Mouse (Mus musculus) yolk sac, embryonic 10.5 days (tissue): ENCODE measurements around the gene Ubtd2.
A peak's percentile ranks its signal among the peaks of the same experiment; 100 is the strongest.
"Not testable (repeated sequence)": the region's sequence is repeated elsewhere in the genome, so short reads cannot be mapped to it uniquely, and the experiment has no call there.

Source experiments
- DNase-seq: peaks from one replicate; pipeline ENCODE4 v3.0.0-alpha.2; 2017; ENCODE audit warnings: low spot score

Gene Ubtd2

DNA sequence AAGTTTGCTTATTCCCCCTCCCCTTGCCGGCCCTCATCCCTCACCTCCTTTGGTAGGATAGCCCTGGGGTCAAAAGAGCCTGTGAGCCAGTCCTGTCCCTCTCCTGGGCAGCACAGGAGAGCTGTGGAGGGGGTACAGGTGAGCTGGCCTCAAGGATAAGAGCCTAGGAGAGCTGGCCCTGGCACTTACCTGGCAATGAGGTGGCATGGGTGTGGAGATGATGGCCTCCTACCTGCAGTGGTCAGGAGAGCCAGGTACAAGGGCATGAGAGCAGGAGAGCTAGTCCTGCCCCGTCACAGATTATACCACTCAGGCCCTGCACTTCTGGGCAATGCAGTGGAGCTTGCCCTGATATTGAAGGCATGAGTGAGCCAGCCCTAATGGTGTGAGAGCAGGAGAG lies 9.1 kb downstream of the Ubtd2 start:
- DNase-seq = no peak

DNA sequence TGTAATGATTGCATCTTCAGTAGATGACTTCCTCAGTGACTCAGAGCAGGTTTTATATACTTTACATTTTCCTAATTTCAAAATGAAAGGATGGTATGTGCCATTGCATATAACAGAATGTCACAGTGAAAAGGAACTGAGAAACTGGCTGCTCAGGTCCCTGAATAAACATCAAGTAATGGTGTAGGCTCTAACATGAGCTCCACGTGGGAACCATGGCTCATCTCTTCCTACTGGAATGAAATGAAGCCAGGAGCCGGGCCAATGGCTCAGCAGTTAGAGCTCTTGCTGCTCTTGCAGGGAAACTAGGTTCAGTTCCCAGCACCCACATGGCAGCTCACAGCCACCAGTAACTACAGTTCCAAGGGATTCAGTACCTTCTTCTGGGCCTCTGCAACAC lies 16.8 kb downstream of the Ubtd2 start:
- DNase-seq = no peak

DNA sequence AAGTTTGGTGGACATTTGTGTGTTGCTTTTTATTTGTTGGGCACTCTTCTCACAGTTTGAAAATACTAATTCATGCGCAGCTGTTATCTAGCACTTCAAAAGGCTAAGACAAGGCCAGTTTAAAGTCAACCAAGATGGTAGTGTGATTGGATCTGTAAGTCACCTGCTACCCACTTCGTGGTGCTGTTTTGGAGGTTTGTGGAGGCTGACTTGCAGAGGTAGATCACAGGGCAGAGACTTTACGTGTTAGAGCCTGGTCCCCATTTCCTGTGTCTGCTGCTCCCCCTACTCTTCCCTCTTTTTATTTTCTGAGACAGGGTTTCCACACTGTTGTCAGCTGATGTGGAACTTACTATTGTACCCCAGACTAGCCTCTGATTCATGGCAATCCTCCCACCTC lies 19.6 kb downstream of the Ubtd2 start:
- DNase-seq = no peak

DNA sequence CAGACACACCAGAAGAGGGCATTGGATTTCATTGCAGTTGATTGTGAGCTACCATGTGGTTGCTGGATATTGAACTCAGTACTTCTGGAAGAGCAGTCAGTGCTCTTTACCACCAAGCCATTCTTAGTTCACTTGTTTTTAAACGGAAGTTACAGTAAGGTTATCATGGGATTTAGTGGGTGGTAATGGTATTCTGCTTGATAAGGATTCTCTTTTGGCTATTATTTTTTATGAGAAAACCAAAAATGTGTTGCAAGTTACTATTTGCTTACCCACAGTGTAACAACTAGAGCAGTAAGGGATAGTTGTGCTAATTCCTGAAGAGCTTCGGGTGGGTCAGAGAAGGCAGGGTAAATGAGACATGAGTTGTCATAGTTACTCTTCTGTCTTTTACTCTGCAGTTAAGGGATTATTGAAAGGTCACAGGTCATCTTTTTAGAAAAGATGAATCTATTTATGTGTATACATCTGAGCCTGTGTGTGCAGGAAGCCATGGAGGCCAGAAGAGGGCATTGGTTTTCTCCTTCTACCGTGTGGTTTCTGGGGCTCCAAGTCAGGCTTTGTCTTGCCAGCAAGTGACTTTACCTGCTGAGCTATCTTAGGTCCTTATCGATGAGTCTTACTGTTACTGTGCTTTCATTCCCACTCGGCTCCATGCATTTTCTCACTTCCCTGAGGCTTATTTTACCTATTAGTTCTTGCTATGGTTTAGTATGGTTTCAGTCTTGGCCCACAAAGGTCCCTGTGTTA lies 20.5 kb downstream of the Ubtd2 start:
- no peak for DNase-seq

DNA sequence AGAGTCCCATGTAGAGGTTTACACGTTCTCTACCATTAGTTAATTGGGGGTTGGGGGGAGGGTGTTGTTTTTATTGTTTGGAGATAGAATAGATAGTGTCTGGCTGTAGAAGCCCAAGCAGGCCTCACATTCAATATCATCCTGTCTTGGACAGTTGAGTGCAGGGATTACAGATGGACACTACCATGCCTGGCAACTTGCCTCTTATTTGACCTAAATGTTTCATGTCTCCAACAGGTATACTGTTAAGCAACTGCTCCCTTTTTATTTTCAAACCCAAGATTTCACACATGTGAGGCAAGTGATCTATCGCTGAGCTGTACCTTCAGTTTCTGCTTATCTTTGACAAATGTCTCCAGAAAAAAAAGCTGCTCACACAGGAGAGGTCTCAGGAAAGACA lies 26.4 kb downstream of the Ubtd2 start:
- no peak for DNase-seq

DNA sequence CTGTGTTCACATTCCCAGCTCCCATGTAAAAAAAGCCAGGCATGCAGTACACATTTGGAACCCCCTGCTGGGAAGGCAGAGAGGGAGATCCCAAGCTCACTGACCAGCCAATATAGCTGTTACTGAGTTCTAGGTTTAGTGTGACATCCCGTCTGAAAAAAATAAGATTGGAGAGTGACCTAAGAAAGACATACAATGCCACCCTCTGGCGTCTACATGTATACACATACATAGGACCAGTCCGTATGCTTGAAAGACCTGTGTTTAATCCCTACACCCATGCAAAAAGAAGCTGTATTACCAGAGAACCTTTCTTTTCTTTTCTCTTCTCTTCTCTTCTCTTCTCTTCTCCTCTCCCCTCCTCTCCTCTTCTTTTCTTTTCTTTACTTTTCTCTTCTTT lies 30.1 kb downstream of the Ubtd2 start:
- no peak for DNase-seq

DNA sequence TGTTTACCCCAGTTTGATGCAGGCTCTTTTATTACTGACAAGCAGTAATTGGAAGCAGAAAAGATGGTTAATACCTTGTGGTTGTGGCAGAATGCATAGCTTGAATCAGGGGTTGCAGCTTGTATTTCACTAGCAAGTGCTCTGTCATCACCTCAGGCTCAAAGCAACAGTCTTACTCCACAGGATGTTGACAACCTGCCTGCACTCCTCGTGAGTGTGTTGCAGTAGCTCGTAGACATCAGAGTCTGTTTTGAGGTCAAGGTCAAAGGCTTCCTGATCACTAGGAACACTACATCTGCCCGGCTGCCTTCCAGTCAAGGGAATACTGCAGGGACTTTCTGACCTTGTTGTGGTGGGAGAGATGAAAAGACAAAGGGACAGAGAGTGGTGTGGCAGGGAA lies 31.5 kb downstream of the Ubtd2 start:
- no peak for DNase-seq

DNA sequence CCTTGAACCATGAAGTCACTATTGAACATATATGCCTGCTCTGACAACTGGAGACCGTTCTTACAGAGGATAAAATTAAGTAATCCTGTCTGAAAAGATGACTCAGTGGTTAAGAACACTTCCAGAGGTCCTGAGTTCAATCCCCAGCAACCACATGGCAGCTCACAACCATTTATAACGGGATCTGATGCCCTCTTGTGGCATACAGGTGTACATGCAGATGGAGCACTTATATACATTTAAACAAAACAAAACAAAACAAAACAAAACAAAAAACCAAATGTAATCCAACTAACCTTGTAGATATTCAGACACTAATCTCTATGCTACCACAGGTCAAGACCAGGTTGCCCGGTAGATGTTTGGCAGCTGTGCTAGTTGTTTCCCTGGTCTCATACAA lies 32.3 kb downstream of the Ubtd2 start:
- DNase-seq = no peak

DNA sequence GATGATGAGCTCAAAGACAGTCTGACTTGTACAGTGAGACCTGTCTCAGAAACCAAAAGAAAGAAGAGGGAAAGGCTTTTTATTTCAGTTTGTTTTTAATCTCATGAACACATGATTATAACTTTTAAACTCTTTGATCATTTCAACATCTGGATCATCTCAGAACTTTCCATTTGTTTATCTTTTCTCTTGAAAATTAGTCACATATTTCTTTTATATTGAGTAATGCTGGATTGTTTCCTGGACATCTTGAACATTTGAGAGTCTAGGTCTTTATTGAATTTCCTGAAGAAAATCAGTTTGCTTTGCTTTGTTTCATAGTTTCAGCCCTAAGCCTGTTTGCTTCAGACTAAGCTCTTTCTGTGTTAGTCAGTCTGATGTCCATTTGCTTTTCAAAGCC lies 33.2 kb downstream of the Ubtd2 start:
- DNase-seq = no peak

DNA sequence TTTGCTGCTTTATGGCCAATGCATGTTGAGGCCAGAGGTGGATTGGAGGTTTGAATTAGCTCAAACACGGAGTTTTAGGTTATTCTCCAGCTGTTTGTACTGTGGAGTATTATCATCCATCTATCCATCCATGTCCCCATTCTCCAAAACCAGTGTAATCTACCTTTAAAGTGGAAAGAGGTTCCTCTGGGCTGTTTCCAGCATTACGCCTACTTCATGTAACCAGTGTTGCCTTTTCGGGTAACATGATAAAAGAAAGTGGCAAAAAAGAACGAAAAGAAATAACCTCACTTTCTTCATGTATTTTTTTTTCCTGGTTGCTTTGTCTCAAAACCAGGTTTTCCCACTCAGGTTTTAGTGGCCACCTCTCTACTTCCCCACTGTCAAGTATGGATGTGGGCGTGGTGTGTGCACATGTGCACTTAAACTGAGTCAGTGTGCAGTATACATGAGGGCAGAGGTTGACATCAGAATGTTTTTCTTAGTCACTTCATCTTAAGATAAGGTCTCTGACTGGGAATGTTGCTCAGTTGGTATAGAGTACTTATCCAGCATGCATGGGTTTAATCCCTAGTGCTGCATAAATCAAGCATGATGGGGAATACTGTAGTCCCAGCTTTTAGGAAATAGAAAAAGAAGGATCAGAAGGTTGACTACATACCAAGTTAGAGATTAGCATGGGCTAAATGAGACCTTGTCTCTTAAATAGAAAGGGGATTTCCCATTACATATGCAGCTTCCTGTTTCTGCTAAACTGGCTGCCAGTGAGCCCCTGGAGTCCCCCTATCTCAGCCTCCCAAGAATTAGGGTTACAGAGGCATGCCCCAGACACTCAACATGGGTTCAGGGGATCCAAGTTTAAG lies 33.9 kb downstream of the Ubtd2 start:
- no peak for DNase-seq

DNA sequence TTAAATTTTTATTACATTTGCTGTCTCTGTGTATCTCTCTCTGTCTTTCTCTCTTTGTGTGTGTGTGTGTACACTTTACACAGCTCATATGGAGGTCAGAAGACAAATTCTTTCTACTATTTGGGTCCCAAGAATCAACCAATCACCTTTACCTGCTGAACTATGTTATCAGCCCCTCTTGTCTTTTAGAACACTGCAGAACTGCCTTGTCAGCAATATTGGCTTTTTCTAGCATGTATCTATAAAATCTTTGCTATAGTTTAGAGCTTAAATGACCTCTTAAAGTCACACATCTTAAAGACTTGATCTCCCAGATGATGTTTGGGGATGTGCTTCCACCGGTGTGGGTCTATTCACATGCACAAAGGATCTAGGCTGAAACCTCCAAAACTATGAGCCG lies 35.9 kb downstream of the Ubtd2 start:
- DNase-seq = no peak

DNA sequence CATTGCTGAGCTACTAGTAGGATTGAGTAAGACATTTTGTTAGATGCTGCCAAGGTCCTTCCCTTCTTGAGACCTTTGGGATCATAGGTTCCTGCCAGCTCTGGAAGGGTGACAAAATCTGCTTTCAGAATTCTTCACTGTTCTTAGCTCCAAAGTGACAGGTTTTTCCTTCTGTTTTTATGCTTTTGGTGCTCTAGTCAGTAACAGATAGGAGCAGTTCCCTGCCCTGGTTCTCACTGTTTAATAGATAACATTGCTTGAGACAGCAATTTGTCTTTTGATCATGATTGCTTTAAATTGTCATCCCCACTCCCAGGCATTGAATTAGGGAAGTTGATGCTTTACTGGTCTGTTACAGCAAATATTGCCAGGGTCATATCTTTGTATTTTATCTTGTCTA lies 38.1 kb downstream of the Ubtd2 start:
- no peak for DNase-seq

DNA sequence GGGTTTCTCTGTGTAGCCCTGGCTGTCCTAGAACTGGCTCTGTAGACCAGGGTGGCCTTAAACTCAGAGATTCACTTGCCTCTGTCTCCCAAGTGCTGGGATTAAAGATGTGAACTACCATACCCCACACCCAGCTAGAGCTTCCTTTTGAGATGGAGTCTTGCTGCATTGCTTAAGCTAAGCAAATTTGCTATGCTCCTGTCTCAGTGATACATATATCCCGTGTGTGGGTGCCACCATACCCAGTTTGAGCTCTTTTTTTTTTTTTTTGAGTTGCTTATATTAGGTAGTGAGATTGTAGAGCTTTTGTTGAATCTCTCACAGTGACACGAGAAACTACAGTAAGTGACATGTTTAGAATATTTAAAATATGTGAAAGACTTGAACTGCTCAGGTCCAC lies 40.1 kb downstream of the Ubtd2 start:
- DNase-seq = no peak

DNA sequence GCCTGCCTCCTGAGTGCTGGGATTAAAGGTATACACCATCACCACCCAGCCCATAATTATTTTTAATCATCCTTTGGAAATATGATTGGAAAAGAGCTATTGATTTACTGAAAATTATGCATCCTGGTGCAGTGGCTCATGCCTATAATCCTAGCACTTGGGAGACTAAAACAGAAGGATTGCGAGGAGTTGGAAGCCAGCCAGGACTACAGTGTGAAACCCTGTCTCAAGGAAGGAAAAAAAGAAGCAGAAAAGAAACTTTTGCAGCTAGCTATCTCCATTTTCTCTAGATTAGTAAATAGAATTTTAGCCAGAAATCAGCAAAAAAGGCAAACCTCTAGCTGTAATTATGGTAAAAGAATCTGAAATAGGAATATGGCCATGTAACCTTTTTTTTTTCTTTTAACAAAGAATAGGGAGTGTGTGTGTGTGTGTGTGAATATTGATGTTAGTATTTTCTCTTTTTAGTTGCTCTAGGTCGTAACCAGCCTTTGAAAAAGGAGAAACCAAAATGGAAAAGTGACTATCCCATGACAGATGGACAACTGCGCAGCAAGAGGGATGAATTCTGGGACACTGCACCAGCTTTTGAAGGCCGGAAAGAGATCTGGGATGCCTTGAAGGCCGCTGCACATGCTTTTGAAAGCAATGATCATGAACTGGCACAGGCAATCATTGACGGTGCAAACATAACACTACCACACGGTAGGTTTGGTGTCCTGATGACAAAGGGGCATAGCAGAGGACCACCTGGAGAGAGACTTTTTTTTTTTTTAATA lies 43.8 kb downstream of the Ubtd2 start:
- no peak for DNase-seq

DNA sequence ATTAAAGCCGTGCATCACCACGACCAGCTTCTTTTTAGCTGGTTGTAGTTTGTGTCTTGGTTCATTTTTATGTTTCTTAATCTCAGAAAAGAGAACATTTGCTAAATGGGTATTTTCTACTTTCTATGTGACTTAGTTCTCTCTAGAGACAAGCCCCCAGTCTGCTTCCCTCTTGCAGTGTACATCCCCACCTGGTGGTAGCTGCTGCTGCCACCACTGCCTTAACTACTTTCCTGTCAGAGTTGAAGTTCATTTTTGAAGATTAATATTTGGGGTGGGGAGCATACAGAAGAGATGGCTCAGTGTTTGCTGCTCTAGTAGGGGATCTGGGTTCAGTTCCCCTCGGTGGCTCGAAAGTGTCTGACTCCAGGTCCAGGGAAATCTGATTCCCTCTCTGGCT lies 44.8 kb downstream of the Ubtd2 start:
- no peak for DNase-seq

DNA sequence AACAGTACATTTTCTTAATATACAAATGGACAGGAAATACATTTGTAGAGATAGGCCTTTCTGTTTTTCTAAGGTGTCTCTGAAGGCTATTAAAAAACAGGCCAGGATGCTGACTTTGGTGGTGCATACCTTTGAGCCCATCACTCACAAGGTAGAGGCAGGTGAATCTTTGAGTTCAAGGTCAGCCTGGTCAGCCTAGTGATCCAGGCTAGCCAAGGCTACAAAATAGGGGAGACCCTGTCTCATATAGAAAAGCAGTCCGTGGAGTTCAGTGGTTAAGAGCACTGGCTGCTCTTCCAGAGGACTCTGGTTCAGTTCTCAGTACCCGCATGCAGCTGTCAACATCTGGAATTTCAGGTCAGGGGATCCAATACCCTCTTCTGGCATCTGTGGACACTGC lies 48.5 kb downstream of the Ubtd2 start:
- DNase-seq = no peak

DNA sequence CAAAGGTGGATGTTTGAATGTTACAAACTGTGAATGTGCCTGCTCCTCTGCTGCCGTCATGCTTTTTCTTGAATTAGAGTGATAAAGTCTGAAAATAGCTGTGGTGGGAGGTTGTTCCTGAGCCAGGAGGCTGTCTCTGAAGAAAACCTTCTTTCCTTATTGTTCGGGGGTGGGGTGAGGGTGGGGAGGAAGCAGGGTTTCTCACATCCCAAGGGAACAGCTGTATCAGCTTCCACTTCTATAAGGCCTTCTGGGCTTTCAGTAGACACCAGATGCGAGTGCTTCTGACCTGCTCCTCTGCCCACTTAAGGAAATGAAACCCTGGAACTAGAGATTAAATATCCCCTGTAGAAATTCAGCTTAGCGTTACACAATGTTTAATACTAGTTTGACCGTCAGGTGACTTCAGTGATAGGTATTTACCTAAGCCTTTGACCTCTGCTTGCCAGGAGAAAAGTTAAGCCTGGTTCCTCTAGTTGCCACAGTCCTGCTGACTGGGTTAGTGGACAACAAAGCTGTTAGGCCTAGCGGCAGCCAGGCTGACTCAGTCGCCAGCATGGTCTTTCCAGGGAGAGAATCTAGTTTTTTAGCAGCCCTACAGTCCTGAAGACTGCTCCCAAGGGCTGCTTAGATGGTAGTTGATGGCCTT lies 50.0 kb downstream of the Ubtd2 start:
- DNase-seq = peak; percentile 50

DNA sequence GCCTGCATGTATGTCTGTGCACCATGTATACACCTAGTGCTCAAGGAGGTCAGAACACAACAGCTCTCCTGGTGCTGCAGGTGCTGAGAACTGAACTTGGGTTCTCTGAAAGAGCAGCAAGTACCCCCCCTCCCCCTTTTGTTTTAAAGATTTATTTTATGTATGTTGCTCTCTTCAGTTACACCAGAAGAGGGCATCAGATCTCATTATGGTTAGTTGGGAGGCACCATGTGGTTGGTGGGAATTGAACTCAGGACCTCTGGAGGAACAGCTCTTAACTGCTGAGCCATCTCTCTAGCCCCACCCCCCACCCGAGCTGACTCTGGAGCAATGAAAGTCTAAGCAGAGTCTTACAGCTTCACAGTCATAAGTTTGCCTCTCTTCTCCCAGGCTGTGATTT lies 55.8 kb downstream of the Ubtd2 start:
- DNase-seq = no peak

DNA sequence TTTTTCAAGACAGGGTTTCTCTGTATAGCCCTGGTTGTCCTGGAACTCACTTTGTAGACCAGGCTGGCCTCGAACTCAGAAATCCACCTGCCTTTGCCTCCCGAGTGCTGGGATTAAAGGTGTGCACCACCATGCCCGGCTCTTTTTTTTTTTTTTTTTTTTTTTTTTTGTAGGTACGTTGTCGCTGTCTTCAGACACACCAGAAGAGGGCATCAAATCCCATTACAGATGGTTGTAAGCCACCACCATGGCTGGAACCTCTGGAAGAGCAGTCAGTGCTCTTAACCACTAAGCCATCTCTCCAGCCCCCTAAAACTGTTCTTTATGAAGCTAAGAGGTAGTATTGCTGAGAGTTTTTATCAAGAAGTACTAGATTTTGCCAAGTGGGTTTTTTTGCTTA lies 59.7 kb downstream of the Ubtd2 start:
- DNase-seq = not testable (repeated sequence)

DNA sequence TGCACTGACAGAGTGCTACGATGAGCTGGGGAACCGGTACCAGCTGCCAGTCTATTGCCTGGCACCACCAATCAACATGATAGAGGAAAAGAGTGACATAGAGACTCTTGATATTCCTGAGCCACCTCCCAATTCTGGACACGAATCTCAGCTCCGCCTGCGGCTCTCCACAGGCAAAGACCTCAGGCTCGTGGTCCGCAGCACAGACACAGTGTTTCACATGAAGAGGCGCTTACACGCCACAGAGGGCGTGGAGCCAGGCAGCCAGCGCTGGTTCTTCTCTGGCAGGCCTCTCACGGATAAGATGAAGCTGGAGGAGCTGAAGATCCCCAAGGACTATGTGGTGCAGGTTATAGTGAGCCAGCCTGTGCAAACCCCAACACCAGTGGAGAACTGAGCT lies 60.9 kb downstream of the Ubtd2 start:
- no peak for DNase-seq

DNA sequence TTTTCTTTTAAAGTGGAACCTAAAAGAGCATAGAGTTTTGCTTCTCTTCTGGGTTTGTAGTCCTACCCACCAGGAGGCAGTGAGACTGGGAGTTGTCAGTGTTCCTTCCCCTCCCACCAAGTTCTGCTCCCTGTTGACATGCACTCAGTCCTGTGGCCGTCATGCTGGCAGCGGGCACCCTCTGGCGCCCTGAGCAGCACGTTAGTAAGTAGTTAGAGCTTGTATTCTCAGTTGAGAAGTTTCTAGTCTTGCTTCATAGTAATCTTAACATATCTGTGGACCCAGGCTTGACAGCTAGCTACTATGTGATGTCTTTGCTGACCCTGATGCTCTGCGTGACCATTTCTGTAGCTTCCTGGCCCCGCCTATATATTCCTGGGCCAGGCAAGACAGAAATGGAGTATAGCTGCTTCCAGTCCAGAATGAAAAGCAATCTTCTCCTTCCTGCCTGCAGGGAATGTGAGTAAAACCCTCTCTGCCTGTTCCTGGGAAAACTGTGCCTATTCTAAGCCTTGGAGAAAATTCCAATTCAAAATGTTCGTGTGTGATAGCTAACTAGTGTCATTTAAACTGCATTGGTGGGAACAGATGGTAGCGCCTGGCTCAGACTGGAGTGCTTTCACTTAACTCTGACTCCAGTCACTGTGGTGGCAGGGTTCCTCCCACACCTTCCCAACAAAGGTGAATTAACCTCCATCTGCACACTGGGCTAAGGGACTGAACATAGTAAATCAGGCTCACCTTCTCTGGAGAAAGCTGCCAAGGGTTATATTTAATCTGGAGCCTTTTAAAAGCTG lies 61.9 kb downstream of the Ubtd2 start:
- DNase-seq = no peak

DNA sequence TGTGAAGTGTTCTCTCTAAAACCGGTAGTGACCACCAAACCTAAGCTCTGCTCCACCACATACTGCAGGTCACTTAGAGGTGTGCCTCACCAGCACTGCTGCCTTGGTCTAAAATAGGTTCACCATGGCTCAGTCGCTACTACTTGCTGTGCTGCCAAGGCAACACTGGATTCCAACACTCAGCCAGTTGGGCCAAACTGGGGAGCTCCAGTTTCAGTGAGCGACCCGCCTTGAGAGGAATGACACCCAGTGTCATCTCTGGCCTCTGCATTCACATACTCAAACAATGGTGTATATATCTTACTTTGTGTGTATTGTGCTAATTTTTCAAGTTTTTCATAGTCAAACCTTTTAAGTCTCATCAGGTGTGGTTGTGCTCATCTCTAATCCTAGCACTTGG lies 63.6 kb downstream of the Ubtd2 start:
- no peak for DNase-seq
